Mouse (Mus musculus) MEL (cell line): ENCODE measurements around the gene Myo1h.

Source experiments
- CHD1 ChIP-seq: IDR thresholded peaks from 2 replicates; pipeline ENCODE4 v1.6.1; 2012; ENCODE audit warnings: low read depth, mild to moderate bottlenecking, inconsistent platforms, low read length, improper control_type of control experiment
- CTCF ChIP-seq, 3 experiments: IDR thresholded peaks in 2 of 3; conservative IDR thresholded peaks in 1 of 3; 2 replicates each; pipeline ENCODE4 v1.5.1; 2011 to 2012; ENCODE audit warnings: low read length in 3 of 3, low read depth in 2 of 3, mild to moderate bottlenecking in 2 of 3, improper control_type of control experiment in 1 of 3, inconsistent platforms in 1 of 3, mixed read lengths in 1 of 3, moderate library complexity in 1 of 3; ENCODE audit not compliant: control insufficient read depth in 1 of 3, insufficient read depth in 1 of 3, poor library complexity in 1 of 3, severe bottlenecking in 1 of 3
- EP300 ChIP-seq, 2 experiments: IDR thresholded peaks; 2 replicates each; pipeline ENCODE4 v1.6.1; 2011; ENCODE audit warnings: improper control_type of control experiment in 2 of 2, low read length in 2 of 2, low read depth in 1 of 2, mild to moderate bottlenecking in 1 of 2
- GATA1 ChIP-seq: IDR thresholded peaks from 2 replicates; pipeline ENCODE4 v1.6.1; 2011; ENCODE audit warnings: low read depth, low read length, improper control_type of control experiment
- MAX ChIP-seq: IDR thresholded peaks from 2 replicates; pipeline ENCODE4 v1.6.1; 2011; ENCODE audit warnings: low read length, improper control_type of control experiment
- MAZ ChIP-seq: IDR thresholded peaks from 2 replicates; pipeline ENCODE4 v1.6.1; 2012; ENCODE audit warnings: low read depth, mild to moderate bottlenecking, inconsistent platforms, low read length, improper control_type of control experiment
- POLR2A ChIP-seq, 2 experiments: IDR thresholded peaks; 2 replicates each; pipeline ENCODE4 v1.6.1; 2011 to 2012; ENCODE audit warnings: low read length in 2 of 2, mild to moderate bottlenecking in 2 of 2, control low read depth in 1 of 2, improper control_type of control experiment in 1 of 2, low read depth in 1 of 2, moderate library complexity in 1 of 2; ENCODE audit not compliant: control insufficient read depth in 1 of 2, insufficient read depth in 1 of 2, poor library complexity in 1 of 2
- SIN3A ChIP-seq: IDR thresholded peaks from 2 replicates; pipeline ENCODE4 v1.6.1; 2012; ENCODE audit warnings: low read length, improper control_type of control experiment, inconsistent platforms
- TBP ChIP-seq: IDR thresholded peaks from 2 replicates; pipeline ENCODE4 v1.8.0; 2011; ENCODE audit warnings: low read depth, low read length, improper control_type of control experiment
- TCF12 ChIP-seq: IDR thresholded peaks from 2 replicates; pipeline ENCODE4 v1.6.1; 2014; ENCODE audit warnings: low read depth, mild to moderate bottlenecking, inconsistent platforms, low read length, improper control_type of control experiment, moderate library complexity
- USF1 ChIP-seq: IDR thresholded peaks from 2 replicates; pipeline ENCODE4 v1.6.1; 2014; ENCODE audit warnings: low read depth, mild to moderate bottlenecking, inconsistent platforms, low read length, improper control_type of control experiment, moderate library complexity
- ZNF384 ChIP-seq: IDR thresholded peaks from 2 replicates; pipeline ENCODE4 v1.6.1; 2012; ENCODE audit warnings: low read depth, mild to moderate bottlenecking, inconsistent platforms, low read length, improper control_type of control experiment

DNA sequence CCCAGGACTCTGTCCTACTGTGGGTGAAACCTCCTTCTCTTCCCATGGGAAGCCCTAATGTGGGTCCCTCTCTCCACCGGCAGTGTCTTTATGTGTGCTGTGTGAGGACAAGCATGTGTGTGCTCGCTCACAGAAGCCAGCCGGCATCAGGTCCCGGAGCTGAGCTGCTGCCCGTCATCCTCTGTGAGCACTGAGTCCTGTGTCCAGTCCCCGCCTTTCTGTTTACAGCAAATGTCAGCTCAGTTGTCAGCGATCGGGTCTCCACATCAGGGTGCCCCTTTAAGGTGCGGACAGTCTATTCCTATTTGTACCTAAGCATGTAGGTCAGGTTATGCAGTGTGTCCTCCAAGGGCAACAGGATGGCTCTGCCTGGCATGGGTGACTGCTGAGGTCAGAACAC, 84.6 kb downstream of the Myo1h start:
- TF ChIP-seq TBP = no peak
- TF ChIP-seq CTCF (IDR thresholded peaks at IDR 0.05 in 2 of 3, conservative IDR thresholded peaks at IDR 0.05 in 1 of 3; ENCODE audit: control insufficient read depth in 1 of 3, insufficient read depth in 1 of 3, low read depth in 2 of 3, low read length in 3 of 3, poor library complexity in 1 of 3, severe bottlenecking in 1 of 3) = no peak
- TF ChIP-seq EP300 (IDR thresholded peaks at IDR 0.05; ENCODE audit: low read depth in 1 of 2, low read length in 2 of 2) = no peak
- TF ChIP-seq CHD1 = no peak
- no peak for TF ChIP-seq MAX
- no peak for TF ChIP-seq MAZ
- TF ChIP-seq POLR2A (IDR thresholded peaks at IDR 0.05; ENCODE audit: control insufficient read depth in 1 of 2, insufficient read depth in 1 of 2, low read depth in 1 of 2, low read length in 2 of 2, poor library complexity in 1 of 2) = no peak
- no peak for TF ChIP-seq TCF12
- no peak for TF ChIP-seq USF1
- no peak for TF ChIP-seq GATA1
- TF ChIP-seq SIN3A = no peak
- TF ChIP-seq ZNF384 = no peak
